Mouse (Mus musculus) CH12F3 (cell line): ENCODE measurements around the gene Arid1b.

ENCODE experiments used
- in situ Hi-C: fragments of 300-500 bp; cut with MboI; formaldehyde crosslinking; loops from 2 replicates; pipeline ENCODE4 v1.14.3; 2020; ENCODE audit warnings: low sequenced_read_pairs

Arid1b gene

GRCm38 (mm10) chr17:5227950-5228615, 234.0 kb downstream of the Arid1b start:
- in situ Hi-C loops: no loop called here

DNA sequence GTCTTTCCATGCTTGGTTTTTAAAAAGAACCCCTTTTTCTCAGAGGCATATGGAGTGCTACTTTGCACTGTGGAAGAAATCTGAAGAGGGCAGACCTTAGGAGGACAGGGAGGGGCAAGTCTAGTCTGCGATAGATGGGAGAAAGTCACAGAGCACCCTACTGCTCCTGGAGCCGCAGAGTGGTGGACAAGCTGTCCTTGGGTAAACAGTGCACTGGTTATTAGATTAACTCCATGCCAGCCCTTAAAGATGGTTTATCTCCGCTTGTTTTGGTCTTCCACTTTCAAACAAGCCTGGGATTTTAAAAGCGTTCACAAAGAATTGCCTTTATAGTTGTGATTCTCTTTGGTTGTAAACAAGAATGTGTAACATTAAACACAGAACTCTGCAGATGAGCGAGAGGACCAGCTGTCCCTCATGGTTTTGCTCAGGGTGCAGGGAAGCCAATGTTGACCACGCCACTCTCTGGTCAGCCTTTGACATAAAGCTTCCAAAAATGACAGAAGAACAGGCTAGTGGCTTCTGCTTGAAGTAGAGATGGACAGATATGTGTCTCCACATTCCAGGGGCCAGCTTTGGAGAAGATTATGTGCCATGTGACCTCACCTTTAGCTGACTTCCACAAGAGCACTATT, 234.6 kb downstream of the Arid1b start:
- in situ Hi-C loops: no loop called here

- in situ Hi-C loops: no loop called here
Observed at GRCm38 (mm10) chr17:5230063-5230462, 235.9 kb downstream of the Arid1b start.

- in situ Hi-C loops: no loop called here
Observed at GRCm38 (mm10) chr17:5232180-5232579, 238.0 kb downstream of the Arid1b start.

DNA sequence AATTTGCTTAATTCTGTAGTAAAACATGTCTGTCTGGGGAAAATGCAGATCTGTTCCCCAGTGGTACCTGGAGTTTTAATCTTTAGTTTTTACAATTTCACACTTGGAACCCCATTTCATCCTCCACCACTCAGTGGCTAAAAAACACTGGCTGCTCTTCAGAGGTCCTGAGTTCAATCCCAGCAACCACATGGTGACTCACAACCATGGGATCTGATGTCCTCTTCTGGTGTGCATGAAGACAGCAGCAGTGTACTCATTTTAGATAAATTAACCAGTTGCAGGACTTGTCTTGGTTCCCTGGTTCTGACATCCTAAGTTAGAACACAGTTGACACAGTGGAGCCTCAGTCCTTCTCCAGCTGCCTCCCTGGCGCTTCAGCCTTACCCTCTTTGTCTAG, 239.9 kb downstream of the Arid1b start:
- in situ Hi-C loops: no loop called here

- in situ Hi-C loops: no loop called here
Observed at GRCm38 (mm10) chr17:5235057-5235456, 240.9 kb downstream of the Arid1b start.

GRCm38 (mm10) chr17:5237765-5238164, 243.6 kb downstream of the Arid1b start:
- in situ Hi-C loops: no loop called here

DNA sequence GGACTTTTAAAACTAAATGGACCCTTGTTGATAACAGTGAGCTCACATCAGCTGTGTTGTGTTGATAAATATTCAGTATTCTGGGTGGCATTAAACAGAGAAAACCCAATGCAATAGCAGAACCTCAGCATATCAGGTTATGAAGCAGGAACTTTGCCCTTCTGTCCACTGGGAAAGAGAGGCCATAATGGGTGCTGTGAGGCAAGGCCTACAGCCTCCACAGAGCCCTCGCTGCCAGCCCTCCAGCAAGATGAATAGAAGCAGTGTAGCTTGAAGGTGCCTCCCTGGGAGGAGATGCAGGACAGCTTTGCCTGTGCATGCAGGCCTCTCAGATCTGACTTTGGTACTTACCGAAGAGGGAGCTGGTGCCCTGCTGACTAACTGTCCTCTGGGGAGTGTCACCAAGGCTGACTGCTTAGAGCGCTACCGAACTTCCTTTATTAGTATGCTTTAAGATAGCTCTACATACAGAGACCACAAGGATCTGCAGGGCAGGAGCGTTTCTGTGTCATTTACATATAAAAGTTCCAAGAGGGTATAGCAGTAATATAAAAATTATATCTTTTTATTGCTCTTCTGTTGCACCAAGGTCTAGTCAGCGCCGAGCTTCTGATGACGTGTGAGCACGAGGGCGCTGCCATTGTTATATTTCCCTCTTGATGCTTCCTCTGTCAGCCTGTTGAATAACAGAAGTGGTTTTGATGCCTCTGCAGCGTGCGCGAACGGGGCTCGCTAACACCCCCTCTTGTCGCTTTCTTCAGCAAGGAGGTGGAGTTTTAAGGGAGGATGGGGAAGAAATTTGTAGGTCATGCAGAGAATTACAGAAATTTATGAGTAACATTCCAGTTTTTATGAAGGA, 244.5 kb downstream of the Arid1b start:
- in situ Hi-C loops: no loop called here

- in situ Hi-C loops: no loop called here
Observed at GRCm38 (mm10) chr17:5244526-5244925, 250.4 kb downstream of the Arid1b start.

DNA sequence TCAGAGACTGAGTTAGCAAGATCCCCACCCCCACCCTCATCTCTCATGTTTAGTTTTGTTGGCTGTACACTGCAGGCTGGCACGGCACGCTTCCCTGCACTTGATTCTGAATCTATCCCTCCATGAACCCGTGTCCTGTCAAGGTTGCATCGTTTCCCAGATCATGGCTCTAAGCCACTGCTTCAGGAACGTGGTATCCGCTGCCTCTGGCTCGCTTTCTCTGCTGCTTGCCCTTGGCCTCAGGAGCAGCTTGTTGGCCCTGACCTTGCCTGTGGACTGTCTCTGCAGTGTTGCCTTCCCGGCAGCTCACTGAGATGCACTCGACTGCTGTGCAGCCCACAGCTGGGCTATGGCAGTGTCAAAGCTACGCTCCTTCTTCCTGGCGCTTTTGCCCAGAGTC, 252.6 kb downstream of the Arid1b start:
- in situ Hi-C loops: no loop called here

- in situ Hi-C loops: no loop called here
Observed at GRCm38 (mm10) chr17:5247247-5247646, 253.1 kb downstream of the Arid1b start.

- in situ Hi-C loops: no loop called here
Observed at GRCm38 (mm10) chr17:5247737-5248136, 253.6 kb downstream of the Arid1b start.

DNA sequence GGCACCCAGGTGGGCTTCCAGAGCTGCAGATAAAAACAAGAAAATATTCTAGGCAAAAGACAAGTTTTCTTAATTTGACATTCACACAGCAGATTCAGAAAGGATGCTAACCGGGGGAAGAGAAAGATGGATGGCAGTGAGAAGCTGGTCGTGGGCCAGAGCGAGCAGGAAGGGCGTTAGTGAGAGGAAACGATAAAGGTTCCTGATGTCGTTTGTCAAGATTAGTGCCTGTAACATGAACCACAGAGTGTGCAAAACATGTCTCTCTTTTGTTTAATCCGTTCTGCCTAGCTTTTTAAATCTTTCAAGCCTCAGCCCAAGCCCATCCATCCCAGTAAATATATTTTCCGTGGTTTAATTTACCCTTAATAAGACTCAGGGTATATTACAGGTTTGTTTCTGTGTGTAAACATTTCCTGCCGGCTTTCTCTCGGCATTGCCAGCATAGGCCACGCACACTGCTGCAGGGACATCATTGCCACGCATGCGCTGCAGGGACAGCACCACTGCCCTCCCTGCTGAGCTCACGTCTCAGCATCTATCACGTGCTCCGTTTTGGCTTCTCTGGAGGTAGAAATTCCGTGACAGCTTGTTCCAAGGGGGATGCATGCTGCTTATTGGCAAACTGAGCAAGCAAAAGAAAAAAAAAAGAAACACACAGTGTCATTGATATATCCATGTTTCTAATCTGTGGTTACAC, 255.0 kb downstream of the Arid1b start:
- in situ Hi-C loops: no loop called here

DNA sequence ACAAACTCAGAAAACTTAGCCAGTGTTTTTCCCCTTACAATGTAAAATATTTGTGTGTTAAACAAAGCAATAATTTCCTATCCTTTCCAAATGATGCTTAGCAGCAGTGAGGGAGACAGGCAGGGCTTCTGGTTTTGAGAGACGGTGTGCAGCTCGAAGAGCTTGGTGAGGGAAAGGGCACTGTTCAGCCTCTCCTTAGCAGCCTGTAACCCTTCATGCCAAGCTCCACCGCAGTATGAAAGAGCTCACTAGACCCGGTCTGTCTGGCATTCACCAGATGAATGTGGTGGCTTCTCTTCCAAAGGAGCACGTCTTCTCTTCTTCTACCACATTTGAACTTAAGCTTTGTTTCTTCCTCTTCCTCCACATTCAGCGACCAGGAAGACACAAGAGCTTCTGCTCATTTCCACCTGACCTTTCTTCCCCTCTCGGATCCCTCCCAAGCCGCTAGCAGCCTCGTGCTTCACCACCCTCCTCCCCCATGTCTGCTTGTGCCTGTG, 255.6 kb downstream of the Arid1b start:
- in situ Hi-C loops: no loop called here

DNA sequence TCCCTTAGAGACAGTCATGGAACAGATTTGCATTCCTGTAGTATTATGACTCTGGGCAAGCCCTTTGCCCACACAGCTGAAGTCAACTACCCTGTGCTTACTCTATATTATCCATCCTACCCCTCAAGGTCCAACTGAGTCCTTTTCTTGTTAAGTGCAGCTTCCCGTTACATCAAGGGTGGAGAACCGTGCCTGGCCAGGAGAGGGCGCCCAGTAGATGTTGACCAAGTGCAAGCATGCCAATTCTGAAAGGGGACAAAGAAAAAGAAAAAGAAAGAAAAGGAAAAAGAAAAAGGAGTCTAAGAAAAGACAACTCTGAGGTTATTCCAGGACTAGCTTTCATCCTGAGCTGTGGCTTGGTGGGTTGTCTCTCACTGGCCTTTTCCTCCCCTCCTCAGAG, 258.3 kb downstream of the Arid1b start:
- in situ Hi-C loops: no loop called here

DNA sequence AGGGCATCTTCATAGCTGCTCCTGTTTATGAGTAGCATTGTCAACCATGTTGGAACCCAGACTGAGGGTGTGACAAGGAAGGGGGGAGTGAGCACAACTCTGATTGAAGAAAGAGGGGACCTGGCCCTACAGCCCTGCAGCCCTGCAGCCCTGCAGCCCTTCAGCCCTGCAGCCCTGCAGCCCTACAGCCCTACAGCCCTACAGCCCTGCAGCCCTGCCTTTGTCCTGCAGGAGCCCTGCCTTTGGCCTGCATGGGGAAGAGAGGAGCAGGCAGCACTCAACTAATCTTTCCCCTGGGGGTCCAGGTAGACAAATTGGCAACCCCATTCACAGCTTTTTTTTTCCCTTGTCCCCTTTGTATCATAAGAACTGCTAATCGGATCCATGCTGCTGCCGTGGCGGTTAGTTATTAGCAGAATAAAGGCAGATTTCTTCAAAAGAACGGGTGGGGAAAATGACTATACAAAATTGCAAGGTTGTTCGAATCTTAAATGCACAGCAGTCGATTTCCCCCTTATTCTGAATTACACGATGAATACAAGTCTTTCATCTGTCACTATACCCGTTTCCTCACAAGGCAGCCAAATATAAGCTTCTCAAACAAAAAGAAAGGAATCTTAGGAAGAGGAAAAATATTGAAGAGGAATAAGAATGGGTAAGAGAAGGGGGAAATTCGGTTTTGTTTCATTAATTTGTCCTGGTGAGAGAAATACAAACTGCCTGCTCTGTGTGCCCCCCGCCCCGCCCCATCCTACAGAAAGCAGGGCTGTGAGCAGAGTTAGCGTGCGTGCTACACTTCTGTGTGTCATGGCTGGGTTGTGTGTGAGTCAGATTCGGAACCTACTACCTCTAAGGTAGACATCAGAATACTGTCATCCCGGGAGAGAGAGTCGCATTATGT, 260.8 kb downstream of the Arid1b start:
- in situ Hi-C loops: no loop called here

DNA sequence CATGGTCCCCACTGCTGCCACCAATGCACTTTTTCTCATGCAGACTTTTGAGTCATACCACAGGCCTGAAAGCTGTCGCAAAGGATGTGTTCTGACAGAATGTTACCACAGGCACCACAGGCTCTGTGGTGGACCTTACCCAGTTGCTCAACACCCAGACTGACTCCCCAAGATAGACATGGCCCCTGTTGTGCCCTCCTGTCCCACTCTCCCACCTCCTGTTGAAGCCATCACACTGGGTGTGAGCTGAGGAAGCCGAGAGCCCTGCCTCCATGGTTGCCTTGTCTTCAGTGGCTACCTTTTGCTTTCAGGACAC, 261.4 kb downstream of the Arid1b start:
- in situ Hi-C loops: no loop called here

DNA sequence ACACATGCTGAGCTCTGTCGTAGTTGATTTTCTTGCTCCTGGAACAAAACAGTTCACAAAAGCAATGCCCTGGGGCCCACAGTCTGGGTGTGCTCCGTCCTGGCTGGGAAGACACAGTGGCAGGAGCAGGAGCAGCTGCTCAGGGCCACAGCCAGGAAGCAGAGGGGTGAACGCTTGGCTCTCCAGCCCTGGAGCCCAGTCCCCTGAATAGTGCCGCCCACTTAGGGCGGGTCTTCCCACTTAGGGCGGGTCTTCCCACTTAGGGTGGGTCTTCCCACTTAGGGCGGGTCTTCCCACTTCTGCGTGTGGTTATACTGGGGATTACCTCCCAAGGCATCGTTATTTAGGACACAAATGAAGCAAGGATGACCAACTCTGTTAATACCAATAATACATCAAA, 264.8 kb downstream of the Arid1b start:
- in situ Hi-C loops: no loop called here

- in situ Hi-C loops: no loop called here
Observed at GRCm38 (mm10) chr17:5261131-5261651, 267.1 kb downstream of the Arid1b start.
